Mouse (Mus musculus): Measurements from ENCODE around the gene Gm21970. TPM values are rescaled to one million over a fixed set of nuclear protein-coding genes. Genes with fewer than 3 reads are reported as not detected.

Gm21970 gene
- polyA plus RNA-seq, 2 experiments: 0.04 TPM; not detected in 1

DNA sequence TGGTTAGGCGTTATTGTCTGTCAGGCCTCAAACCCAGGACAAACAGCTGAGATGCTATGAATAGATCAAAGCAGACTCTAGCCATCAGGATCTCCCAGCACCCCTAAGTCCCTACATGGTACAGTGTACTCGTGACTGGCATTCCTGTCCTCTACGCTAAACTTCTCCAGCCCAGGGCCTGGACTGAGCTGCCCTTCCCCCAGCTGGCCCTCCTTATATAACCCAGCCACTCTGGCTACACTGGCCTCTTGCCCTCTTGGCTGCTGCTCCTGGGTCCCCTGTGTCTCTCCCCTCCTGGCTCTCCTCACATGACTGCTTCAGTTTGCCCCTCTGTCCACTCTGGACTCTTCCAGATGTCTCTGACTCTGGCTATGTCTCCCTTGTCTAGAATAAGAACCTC, 71.1 kb downstream of the Gm21970 start:
- ATAC-seq (ENCODE audit: insufficient read depth): no peak
- H3K9me3 ChIP-seq (ENCODE audit: control insufficient read depth, low read length): no peaks in the 10 kb centered on the region
- 74% methylated on average over 3 of the region's 3 CpGs for WGBS (ENCODE audit: insufficient replicate concordance)
- peaks cover 37 to 51% of the 10 kb centered on the region in 2 experiments for H3K4me1 ChIP-seq (replicated peaks; ENCODE audit: control insufficient read depth in 2 of 2, insufficient read depth in 2 of 2, low read length in 1 of 2)
- no peaks in the 10 kb centered on the region for H3K27me3 ChIP-seq (ENCODE audit: control insufficient read depth, insufficient read depth, low read length)
- peak overlapping the region; percentile 2; the same call in 1 of the 2 replicates for H3K4me2 ChIP-seq (ENCODE audit: low read depth)
- H3K27ac ChIP-seq: peak overlapping the region; percentile 79
- no peak for DNase-seq (ENCODE audit: low read depth in 3 of 3, low spot score in 3 of 3)
- TF ChIP-seq EP300 (IDR thresholded peaks at IDR 0.05; ENCODE audit: low read depth): no peak
- TF ChIP-seq CTCF (IDR thresholded peaks at IDR 0.05; ENCODE audit: low read depth): no peak
- no peak overlapping the region for H3K4me3 ChIP-seq (ENCODE audit: insufficient read depth in 1 of 2, low read depth in 2 of 2, low read length in 2 of 2)
- H3K36me3 ChIP-seq (replicated peaks; ENCODE audit: control insufficient read depth, insufficient read depth, low read depth): peaks cover 10% of the 10 kb centered on the region
- no peak overlapping the region; the same call in 1 of the 2 replicates for H3K9ac ChIP-seq (replicated peaks)

DNA sequence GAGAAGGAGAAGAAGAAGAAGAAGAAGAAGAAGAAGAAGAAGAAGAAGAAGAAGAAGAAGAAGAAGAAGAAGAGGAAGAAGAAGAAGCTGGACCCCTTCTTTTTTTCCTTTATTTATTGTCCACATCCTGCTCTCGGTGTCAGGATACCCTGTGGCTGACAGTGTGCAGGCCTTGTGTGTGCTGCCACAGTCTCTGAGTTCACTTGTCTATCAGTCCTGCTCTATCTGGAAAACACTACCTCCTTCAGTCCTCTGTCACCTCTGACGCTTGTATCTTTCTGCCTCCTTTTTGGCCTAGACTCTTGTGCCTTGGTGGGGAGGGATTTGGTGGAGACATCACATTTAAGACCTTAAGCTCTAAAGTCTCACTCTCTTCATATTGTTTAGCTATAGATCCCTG, 71.9 kb downstream of the Gm21970 start:
- peaks cover 16% of the 10 kb centered on the region for H3K36me3 ChIP-seq (replicated peaks; ENCODE audit: control insufficient read depth, insufficient read depth, low read depth)
- TF ChIP-seq CTCF (IDR thresholded peaks at IDR 0.05; ENCODE audit: low read depth): no peak
- TF ChIP-seq EP300 (IDR thresholded peaks at IDR 0.05; ENCODE audit: low read depth): no peak
- peaks cover 37 to 48% of the 10 kb centered on the region in 2 experiments for H3K4me1 ChIP-seq (replicated peaks; ENCODE audit: control insufficient read depth in 2 of 2, insufficient read depth in 2 of 2, low read length in 1 of 2)
- H3K27ac ChIP-seq: peak overlapping the region; percentile 79
- peak overlapping the region; percentile 77 for H3K9ac ChIP-seq (replicated peaks)
- H3K9me3 ChIP-seq (ENCODE audit: control insufficient read depth, low read length): no peaks in the 10 kb centered on the region
- H3K4me3 ChIP-seq (ENCODE audit: insufficient read depth in 1 of 2, low read depth in 2 of 2, low read length in 2 of 2): peak overlapping the region in 1 of 2 experiments; percentile 69; a peak in 2 of 4 replicates
- H3K27me3 ChIP-seq (ENCODE audit: control insufficient read depth, insufficient read depth, low read length): no peaks in the 10 kb centered on the region
- 58% methylated on average over 2 of the region's 2 CpGs for WGBS (ENCODE audit: insufficient replicate concordance)
- DNase-seq (ENCODE audit: low read depth in 3 of 3, low spot score in 3 of 3): no peak
- peak overlapping the region; percentile 84 for H3K4me2 ChIP-seq (ENCODE audit: low read depth)
- no peak for ATAC-seq (ENCODE audit: insufficient read depth)

DNA sequence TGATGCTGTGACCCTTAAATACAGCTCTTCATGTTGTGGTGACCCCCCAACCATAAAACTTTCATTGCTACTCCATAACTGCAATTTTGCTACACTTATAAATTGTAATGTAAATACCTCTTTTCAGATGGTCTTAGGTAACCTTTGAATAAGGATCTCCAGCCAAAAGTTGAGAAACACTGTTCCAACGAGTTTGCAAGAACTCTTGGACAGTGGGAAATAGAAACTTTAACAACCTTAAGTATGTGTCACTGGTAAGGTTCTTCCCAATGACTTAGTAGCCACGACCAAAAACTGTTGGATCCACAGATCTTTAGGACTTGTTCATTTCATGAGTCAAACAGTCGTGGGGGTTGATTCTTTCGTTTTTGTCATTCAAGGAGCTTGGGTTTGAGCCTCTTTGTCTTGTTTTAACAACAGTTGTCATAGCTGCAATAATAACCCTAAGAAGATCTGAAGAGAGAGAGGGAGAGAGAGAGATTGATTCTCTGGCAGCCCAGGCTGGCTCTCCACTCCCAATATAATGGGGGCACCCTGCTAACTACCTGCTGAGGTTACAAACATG, 72.4 kb downstream of the Gm21970 start:
- H3K4me1 ChIP-seq (replicated peaks; ENCODE audit: control insufficient read depth in 2 of 2, insufficient read depth in 2 of 2, low read length in 1 of 2): peaks cover 36 to 45% of the 10 kb centered on the region in 2 experiments
- H3K9me3 ChIP-seq (ENCODE audit: control insufficient read depth, low read length): no peaks in the 10 kb centered on the region
- 64% methylated on average over 4 of the region's 4 CpGs for WGBS (ENCODE audit: insufficient replicate concordance)
- H3K27ac ChIP-seq: peak overlapping the region; percentile 79
- peak overlapping the region; percentile 77 for H3K9ac ChIP-seq (replicated peaks)
- H3K4me2 ChIP-seq (ENCODE audit: low read depth): peak overlapping the region; percentile 84
- peaks cover 16% of the 10 kb centered on the region for H3K36me3 ChIP-seq (replicated peaks; ENCODE audit: control insufficient read depth, insufficient read depth, low read depth)
- ATAC-seq (ENCODE audit: insufficient read depth): no peak
- H3K27me3 ChIP-seq (ENCODE audit: control insufficient read depth, insufficient read depth, low read length): no peaks in the 10 kb centered on the region
- no peak for TF ChIP-seq CTCF (IDR thresholded peaks at IDR 0.05; ENCODE audit: low read depth)
- TF ChIP-seq EP300 (IDR thresholded peaks at IDR 0.05; ENCODE audit: low read depth): no peak
- peak overlapping the region; percentile 69 to 96 for H3K4me3 ChIP-seq (ENCODE audit: insufficient read depth in 1 of 2, low read depth in 2 of 2, low read length in 2 of 2)
- no peak for DNase-seq (ENCODE audit: low read depth in 3 of 3, low spot score in 3 of 3)

- H3K27ac ChIP-seq: peak overlapping the region; percentile 85
- peak; percentile 93 for ATAC-seq (ENCODE audit: insufficient read depth)
- WGBS (ENCODE audit: insufficient replicate concordance): 1% methylated on average over 44 of the region's 44 CpGs
- peak; percentile 90 to 92 (median 91) for DNase-seq (ENCODE audit: low read depth in 3 of 3, low spot score in 3 of 3)
- TF ChIP-seq CTCF (IDR thresholded peaks at IDR 0.05; ENCODE audit: low read depth) (no peak), EP300 (IDR thresholded peaks at IDR 0.05; ENCODE audit: low read depth) (peak; percentile 43; the same call in 1 of the 2 replicates)
- peak overlapping the region; percentile 95 for H3K9ac ChIP-seq (replicated peaks)
- H3K9me3 ChIP-seq (ENCODE audit: control insufficient read depth, low read length): no peaks in the 10 kb centered on the region
- H3K4me3 ChIP-seq (ENCODE audit: insufficient read depth in 1 of 2, low read depth in 2 of 2, low read length in 2 of 2): peak overlapping the region; percentile 69 to 96
- peaks cover 22% of the 10 kb centered on the region for H3K36me3 ChIP-seq (replicated peaks; ENCODE audit: control insufficient read depth, insufficient read depth, low read depth)
- H3K27me3 ChIP-seq (ENCODE audit: control insufficient read depth, insufficient read depth, low read length): no peaks in the 10 kb centered on the region
- H3K4me2 ChIP-seq (ENCODE audit: low read depth): peak overlapping the region; percentile 84
- peaks cover 34 to 42% of the 10 kb centered on the region in 2 experiments for H3K4me1 ChIP-seq (replicated peaks; ENCODE audit: control insufficient read depth in 2 of 2, insufficient read depth in 2 of 2, low read length in 1 of 2)
Observed at GRCm38 (mm10) chr16:91464594-91465504, 73.3 kb downstream of the Gm21970 start.

All from liver, embryonic 14.5 days (tissue).